Mouse (Mus musculus) kidney, adult 2 months (tissue): ENCODE results near the gene Arl15.

Experiments
- CTCF ChIP-seq: fragments of 200-500 bp; conservative IDR thresholded peaks from 2 replicates; pipeline ENCODE4 v1.5.1; 2011; ENCODE audit warnings: low read depth, mild to moderate bottlenecking, control low read depth, low read length, moderate library complexity, mixed read lengths; ENCODE audit not compliant: insufficient read depth, insufficient read length
- POLR2A ChIP-seq: fragments of 200-500 bp; IDR thresholded peaks from one replicate; pipeline ENCODE4 v1.6.1; 2011; ENCODE audit warnings: low read depth, low read length, control low read depth

DNA sequence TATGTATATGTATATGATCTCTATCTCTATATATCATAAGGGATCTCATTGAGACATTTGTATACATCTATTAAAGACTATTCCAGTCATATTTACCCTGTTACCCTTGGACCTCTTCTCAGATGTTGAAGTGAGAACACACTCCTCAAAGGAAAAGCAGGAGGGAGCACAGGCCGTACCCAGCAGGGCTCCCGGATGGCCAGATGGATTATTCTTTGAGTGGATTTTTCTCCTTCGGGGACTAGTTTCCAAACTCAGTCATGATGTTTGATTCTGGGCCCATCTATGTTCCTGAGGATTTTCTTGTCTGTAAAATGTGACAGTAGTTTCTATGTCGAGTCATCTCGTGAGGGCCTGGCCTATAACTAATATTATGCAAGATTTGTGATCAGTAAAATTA is 142.9 kb downstream of the Arl15 start:
- TF ChIP-seq CTCF (no peak), POLR2A (no peak)
